Mouse (Mus musculus) megakaryocyte, embryonic 14.5 days (primary cell): ENCODE measurements at regions not wholly inside any gene's neighbourhood (a gene's known extent, or its start where the extent isn't known, plus 50 kb on each side); places are given as distances from the start of the nearest gene placed in this dataset.

Experiments
- FLI1 ChIP-seq: IDR thresholded peaks from 2 replicates; pipeline ENCODE4 v1.6.1; 2012; ENCODE audit warnings: low read length, inconsistent platforms, mixed read lengths
- GATA1 ChIP-seq: IDR thresholded peaks from 3 replicates; pipeline ENCODE4 v1.6.1; 2012; ENCODE audit warnings: mixed read lengths, low read length, inconsistent platforms, borderline replicate concordance

GRCm38 (mm10) chr3:6083855-6084254, 333.2 kb downstream of the Gm8797 start:
- TF ChIP-seq GATA1 (no peak), FLI1 (no peak)
